Mouse (Mus musculus) ES-Bruce4 (cell line): ENCODE measurements around the gene Cdk5. TPM values are rescaled to one million over a fixed set of nuclear protein-coding genes. Genes with fewer than 3 reads are reported as not detected.

ENCODE experiments used
- H3K27ac ChIP-seq: 2 replicates; pipeline ENCODE4 v1.5.1; 2012; ENCODE audit warnings: low read length, inconsistent platforms; ENCODE audit not compliant: insufficient read depth
- H3K27me3 ChIP-seq: 2 replicates; pipeline ENCODE4 v1.6.1; 2012; ENCODE audit warnings: mild to moderate bottlenecking, low read length, inconsistent platforms; ENCODE audit not compliant: control insufficient read depth, poor library complexity, insufficient read depth, severe bottlenecking
- H3K36me3 ChIP-seq: 2 replicates; pipeline ENCODE4 v1.6.1; 2012; ENCODE audit warnings: inconsistent platforms, mild to moderate bottlenecking, low read length, moderate library complexity; ENCODE audit not compliant: control insufficient read depth, poor library complexity, insufficient read depth, severe bottlenecking
- H3K4me1 ChIP-seq: one replicate; pipeline ENCODE4 v1.8.1; 2011; ENCODE audit warnings: low read length; ENCODE audit not compliant: control insufficient read depth, insufficient read depth
- H3K4me3 ChIP-seq: 2 replicates; pipeline ENCODE4 v1.5.1; 2011; ENCODE audit warnings: low read depth, mild to moderate bottlenecking, low read length
- H3K9ac ChIP-seq: 2 replicates; pipeline ENCODE4 v1.6.1; 2012; ENCODE audit warnings: low read depth, mild to moderate bottlenecking, inconsistent platforms; ENCODE audit not compliant: poor library complexity, severe bottlenecking
- H3K9me3 ChIP-seq: replicated peaks from 2 replicates; pipeline ENCODE4 v1.6.1; 2012; ENCODE audit warnings: mild to moderate bottlenecking, low read length, inconsistent platforms; ENCODE audit not compliant: control insufficient read depth, poor library complexity, insufficient read depth, severe bottlenecking
- CTCF ChIP-seq: IDR thresholded peaks from one replicate; pipeline ENCODE4 v1.8.1; 2011; ENCODE audit warnings: low read depth, low read length
- EP300 ChIP-seq: IDR thresholded peaks from 2 replicates; pipeline ENCODE4 v1.6.1; 2011; ENCODE audit warnings: low read depth, low read length; ENCODE audit not compliant: insufficient read depth
- POLR2A ChIP-seq: IDR thresholded peaks from one replicate; pipeline ENCODE4 v1.8.1; 2011; ENCODE audit warnings: low read length; ENCODE audit not compliant: insufficient read depth
- polyA plus RNA-seq: library from polyadenylated mRNA; stranded (reverse); fragments of >200 nt; gene quantifications from 2 replicates; pipeline ENCODE4 v1.2.4, GENCODE M21; 2011; ENCODE audit warnings: low read depth; ENCODE audit not compliant: missing spikeins, insufficient read depth, insufficient read length

Gene Cdk5
- polyA plus RNA-seq, 1 experiment: 34.0 TPM

- Histone ChIP-seq H3K36me3 (no peaks in the 10 kb centered on the region), H3K4me1 (peaks cover 2% of the 10 kb centered on the region), H3K9me3 (no peaks in the 10 kb centered on the region), H3K9ac (peak overlapping the region; percentile 22; the same call in 1 of the 2 replicates), H3K4me3 (peak overlapping the region; percentile 69), H3K27me3 (no peaks in the 10 kb centered on the region), H3K27ac (peak overlapping the region; percentile 19; the same call in 1 of the 2 replicates)
- peak; percentile 71 for TF ChIP-seq CTCF
- TF ChIP-seq EP300: 0 out of 2 replicates have a peak, but pooled peaks have one; percentile 73
- TF ChIP-seq POLR2A: peak; percentile 20
These were observed 40.1 kb downstream of the Cdk5 start for GRCm38 (mm10) chr5:24383026-24383859.

DNA sequence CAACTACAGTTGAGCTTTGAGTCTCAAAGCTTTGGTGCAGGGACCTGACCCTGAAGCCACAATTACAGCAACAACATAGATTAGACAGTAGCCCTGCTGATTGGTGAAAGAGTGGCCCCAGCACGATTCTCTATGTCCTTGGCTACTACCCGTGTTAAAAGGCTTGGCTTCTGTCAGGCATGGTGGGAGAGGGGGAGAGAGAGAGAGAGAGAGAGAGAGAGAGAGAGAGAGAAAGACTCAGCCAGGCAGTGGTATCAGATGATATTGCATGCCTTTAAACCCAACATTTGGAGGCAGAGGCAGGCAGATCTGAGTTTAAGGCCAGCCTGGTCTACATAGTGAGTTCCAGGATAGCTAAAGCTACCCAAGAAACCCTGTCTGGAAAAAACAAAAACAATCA is 41.3 kb downstream of the Cdk5 start:
- H3K4me3 ChIP-seq: no peak overlapping the region
- H3K4me1 ChIP-seq: peaks cover 2% of the 10 kb centered on the region
- H3K27me3 ChIP-seq: no peaks in the 10 kb centered on the region
- H3K36me3 ChIP-seq: no peaks in the 10 kb centered on the region
- TF ChIP-seq POLR2A: no peak
- TF ChIP-seq CTCF: no peak
- no peak for TF ChIP-seq EP300
- H3K9me3 ChIP-seq: no peaks in the 10 kb centered on the region
- H3K27ac ChIP-seq: no peak overlapping the region
- no peak overlapping the region for H3K9ac ChIP-seq

DNA sequence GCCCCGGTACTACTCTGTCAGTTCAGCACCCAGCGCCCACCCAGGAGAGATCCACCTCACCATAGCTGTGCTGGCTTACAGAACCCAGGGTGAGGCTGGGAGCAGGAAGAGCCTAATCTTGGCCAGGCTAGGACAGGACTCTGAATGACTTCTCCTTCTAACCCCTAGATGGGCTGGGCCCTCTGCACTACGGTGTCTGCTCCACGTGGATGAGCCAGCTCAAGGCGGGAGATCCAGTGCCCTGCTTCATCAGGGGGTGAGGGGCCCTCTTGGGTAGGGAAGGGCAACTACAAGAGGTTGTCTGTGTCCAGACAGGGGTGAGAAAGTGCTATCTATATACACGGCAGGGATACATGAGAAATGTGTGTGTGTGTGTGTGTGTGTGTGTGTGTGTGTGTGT is 41.8 kb downstream of the Cdk5 start:
- Histone ChIP-seq H3K36me3 (no peaks in the 10 kb centered on the region), H3K9me3 (no peaks in the 10 kb centered on the region), H3K9ac (no peak overlapping the region), H3K4me3 (no peak overlapping the region), H3K27me3 (no peaks in the 10 kb centered on the region), H3K4me1 (peaks cover 2% of the 10 kb centered on the region), H3K27ac (no peak overlapping the region)
- no peak for TF ChIP-seq EP300
- TF ChIP-seq CTCF: no peak
- no peak for TF ChIP-seq POLR2A

DNA sequence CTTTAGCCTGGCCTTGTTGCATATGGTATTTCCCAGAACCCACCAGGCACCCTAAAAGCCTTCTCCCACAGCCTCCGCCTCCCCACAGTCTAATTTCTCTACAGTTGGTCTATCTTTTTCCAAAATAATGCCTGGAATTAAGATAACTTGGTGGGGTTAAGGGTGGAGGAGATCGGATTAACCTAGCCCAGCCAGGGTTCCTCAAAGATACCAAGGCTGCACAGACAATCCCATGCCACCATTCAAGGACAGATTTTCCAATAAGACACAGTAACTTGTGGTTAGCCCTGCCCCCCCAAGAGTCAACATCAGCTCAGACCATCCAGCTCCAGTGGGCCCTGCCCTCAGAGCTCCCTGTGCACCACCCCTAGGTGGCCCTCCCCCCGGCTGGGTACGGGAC is 42.8 kb downstream of the Cdk5 start:
- Histone ChIP-seq H3K27me3 (no peaks in the 10 kb centered on the region), H3K4me3 (no peak overlapping the region), H3K4me1 (peaks cover 2% of the 10 kb centered on the region), H3K27ac (no peak overlapping the region), H3K9me3 (no peaks in the 10 kb centered on the region), H3K9ac (no peak overlapping the region), H3K36me3 (no peaks in the 10 kb centered on the region)
- no peak for TF ChIP-seq EP300

DNA sequence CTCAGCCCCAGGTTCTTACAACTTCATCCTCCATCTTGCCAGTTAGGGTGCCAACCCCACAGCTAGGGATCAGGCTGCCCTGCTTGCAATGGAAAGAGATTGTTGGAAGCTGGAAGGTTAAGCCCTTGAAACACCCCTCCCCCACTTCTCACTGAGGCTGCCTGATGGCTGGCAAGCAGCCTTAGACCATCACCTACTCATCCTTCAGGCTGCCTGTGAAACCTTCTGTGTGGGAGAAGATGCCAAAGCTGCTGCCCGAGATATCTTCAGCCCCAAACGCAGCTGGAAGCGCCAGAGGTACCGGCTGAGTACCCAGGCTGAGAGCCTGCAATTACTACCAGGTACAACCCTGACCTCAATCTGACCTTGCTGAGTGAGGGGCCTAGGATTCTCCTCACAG is 43.8 kb downstream of the Cdk5 start:
- H3K27me3 ChIP-seq: no peaks in the 10 kb centered on the region
- H3K4me3 ChIP-seq: no peak overlapping the region
- no peak overlapping the region for H3K27ac ChIP-seq
- no peaks in the 10 kb centered on the region for H3K36me3 ChIP-seq
- peaks cover 2% of the 10 kb centered on the region for H3K4me1 ChIP-seq
- TF ChIP-seq POLR2A (no peak), EP300 (no peak), CTCF (no peak)
- no peak overlapping the region for H3K9ac ChIP-seq
- no peaks in the 10 kb centered on the region for H3K9me3 ChIP-seq

DNA sequence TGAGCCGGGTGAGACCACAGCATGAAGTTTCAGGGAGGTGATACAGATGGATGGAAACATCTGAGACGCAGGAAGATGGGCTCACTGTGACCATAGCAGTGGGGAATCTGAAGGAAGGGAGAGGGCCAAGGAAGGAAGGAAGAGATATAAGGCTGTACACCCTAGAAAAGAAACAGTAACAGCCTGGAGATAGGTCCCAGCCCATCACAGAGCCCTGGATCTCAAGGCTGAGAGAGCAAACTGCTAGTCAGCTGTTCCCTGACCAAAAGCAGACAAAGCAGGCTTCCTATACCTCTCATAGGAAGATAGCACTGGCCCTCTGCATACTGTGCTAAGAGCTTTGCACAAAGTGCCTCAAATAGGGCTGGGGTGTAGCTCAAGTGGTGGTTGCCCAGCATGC is 44.6 kb downstream of the Cdk5 start:
- Histone ChIP-seq H3K27ac (no peak overlapping the region), H3K27me3 (no peaks in the 10 kb centered on the region), H3K36me3 (no peaks in the 10 kb centered on the region), H3K4me1 (peaks cover 2% of the 10 kb centered on the region), H3K9me3 (no peaks in the 10 kb centered on the region), H3K4me3 (no peak overlapping the region), H3K9ac (no peak overlapping the region)
- TF ChIP-seq EP300 (no peak), CTCF (no peak)
